Mouse (Mus musculus): ENCODE results near the gene Pou2af1.

- TF ChIP-seq POLR2A (IDR thresholded peaks at IDR 0.05; ENCODE audit: borderline replicate concordance, extremely low read depth, low read depth, low read length) (no peak), CTCF (IDR thresholded peaks at IDR 0.05; ENCODE audit: insufficient read depth, low read length) (no peak)
Observed at GRCm38 (mm10) chr9:51180621-51181020, 32.9 kb upstream of the Pou2af1 start.
